Mouse (Mus musculus) cerebellum, adult 8-10 months (tissue): Measurements from ENCODE around the gene Ovca2.
A peak's percentile ranks its signal among the peaks of the same experiment; 100 is the strongest.

ENCODE experiments used
- DNase-seq: peaks from one replicate; pipeline ENCODE4 v3.0.0; 2022

Gene Ovca2

GRCm38 (mm10) chr11:75168590-75169361 lies 9.9 kb downstream of the Ovca2 start:
- DNase-seq = peak; percentile 81

- DNase-seq = no peak
Observed at GRCm38 (mm10) chr11:75167643-75168589, 10.7 kb downstream of the Ovca2 start.

GRCm38 (mm10) chr11:75166861-75167642 lies 11.6 kb downstream of the Ovca2 start:
- DNase-seq = no peak

- no peak for DNase-seq
Observed at GRCm38 (mm10) chr11:75166193-75166842, 12.3 kb downstream of the Ovca2 start.

GRCm38 (mm10) chr11:75165441-75166192 lies 13.0 kb downstream of the Ovca2 start:
- DNase-seq = peak; percentile 53

GRCm38 (mm10) chr11:75164750-75165149 lies 13.9 kb downstream of the Ovca2 start:
- DNase-seq = no peak

GRCm38 (mm10) chr11:75164051-75164450 lies 14.6 kb downstream of the Ovca2 start:
- no peak for DNase-seq

- no peak for DNase-seq
Observed at GRCm38 (mm10) chr11:75163379-75163778, 15.3 kb downstream of the Ovca2 start.

- DNase-seq = no peak
Observed at GRCm38 (mm10) chr11:75162591-75163080, 16.0 kb downstream of the Ovca2 start.

- DNase-seq = no peak
Observed at GRCm38 (mm10) chr11:75161417-75162008, 17.1 kb downstream of the Ovca2 start.

GRCm38 (mm10) chr11:75160954-75161353 lies 17.7 kb downstream of the Ovca2 start:
- no peak for DNase-seq

GRCm38 (mm10) chr11:75159564-75159963 lies 19.1 kb downstream of the Ovca2 start:
- no peak for DNase-seq

GRCm38 (mm10) chr11:75158432-75158831 lies 20.2 kb downstream of the Ovca2 start:
- no peak for DNase-seq

- DNase-seq = no peak
Observed at GRCm38 (mm10) chr11:75157901-75158300, 20.7 kb downstream of the Ovca2 start.

GRCm38 (mm10) chr11:75157037-75157436 lies 21.6 kb downstream of the Ovca2 start:
- no peak for DNase-seq

GRCm38 (mm10) chr11:75156416-75156815 lies 22.2 kb downstream of the Ovca2 start:
- DNase-seq = no peak

GRCm38 (mm10) chr11:75155985-75156384 lies 22.6 kb downstream of the Ovca2 start:
- no peak for DNase-seq

- no peak for DNase-seq
Observed at GRCm38 (mm10) chr11:75154053-75154585, 24.5 kb downstream of the Ovca2 start.

GRCm38 (mm10) chr11:75152603-75153557 lies 25.8 kb downstream of the Ovca2 start:
- peak; percentile 74 for DNase-seq

GRCm38 (mm10) chr11:75150346-75150745 lies 28.3 kb downstream of the Ovca2 start:
- DNase-seq = no peak
